Mouse (Mus musculus) left cerebral cortex, postnatal 36 days (tissue): ENCODE measurements at regions not wholly inside any gene's neighbourhood (a gene's known extent, or its start where the extent isn't known, plus 50 kb on each side); places are given as distances from the start of the nearest gene placed in this dataset.
"Not testable (repeated sequence)": the region's sequence is repeated elsewhere in the genome, so short reads cannot be mapped to it uniquely, and the experiment has no call there.

Experiments
- DNase-seq, 2 experiments: peaks; one replicate each; pipeline ENCODE4 v3.0.0; 2021 to 2022; ENCODE audit warnings: low spot score in 2 of 2, mixed read lengths in 1 of 2
- intact Hi-C: fragments of 180-260 bp; cut with DNase I; formaldehyde crosslinking; loops from one replicate; pipeline ENCODE4 v1.15.1; 2025

DNA sequence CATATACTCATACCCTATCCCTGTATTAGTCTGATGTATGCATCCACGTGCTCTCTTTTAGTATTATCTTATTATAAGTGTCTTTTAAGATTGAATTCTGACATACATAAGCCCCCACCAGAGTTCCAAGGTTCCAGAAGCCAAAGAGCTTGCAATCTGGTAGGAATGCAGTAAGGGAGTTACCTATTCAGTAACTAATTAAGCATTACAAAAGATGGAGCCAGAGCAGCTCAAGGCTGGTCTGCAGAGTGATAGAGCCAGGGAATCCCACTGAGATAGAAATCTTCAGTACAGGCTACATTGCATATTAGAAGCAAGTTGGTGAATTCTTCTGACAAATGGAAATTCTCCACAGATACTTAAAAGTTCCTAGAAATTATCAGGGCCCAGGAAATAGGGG lies 790.7 kb downstream of the Prdm13 start:
- not testable (repeated sequence) for DNase-seq
- intact Hi-C loops, result loop anchor here (10.0 kb wide), 1 partner anchor 780 kb away; no protein-coding TSS in a partner anchor

DNA sequence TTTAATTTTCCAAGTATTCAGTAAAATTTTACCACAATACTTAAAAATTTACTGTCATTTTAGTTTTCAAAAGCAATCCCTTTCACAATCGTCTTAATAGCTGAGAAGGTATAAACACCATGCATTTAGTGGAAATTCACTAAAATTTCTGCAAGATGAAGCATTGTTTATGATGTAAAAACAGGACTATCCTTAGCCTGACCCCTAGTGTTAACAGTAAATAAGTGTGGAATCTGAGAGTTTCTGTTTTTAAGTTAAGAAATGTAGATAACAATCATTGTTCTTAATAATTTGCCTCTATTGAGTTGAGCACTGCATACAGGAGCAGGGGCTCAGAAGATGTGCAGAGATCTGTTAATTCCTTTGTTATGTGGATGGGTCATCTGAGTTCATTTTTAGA lies 791.9 kb downstream of the Prdm13 start:
- intact Hi-C loops, result loop anchor here (10.0 kb wide), 1 partner anchor 779 kb away; no protein-coding TSS in a partner anchor
- DNase-seq, result no peak

DNA sequence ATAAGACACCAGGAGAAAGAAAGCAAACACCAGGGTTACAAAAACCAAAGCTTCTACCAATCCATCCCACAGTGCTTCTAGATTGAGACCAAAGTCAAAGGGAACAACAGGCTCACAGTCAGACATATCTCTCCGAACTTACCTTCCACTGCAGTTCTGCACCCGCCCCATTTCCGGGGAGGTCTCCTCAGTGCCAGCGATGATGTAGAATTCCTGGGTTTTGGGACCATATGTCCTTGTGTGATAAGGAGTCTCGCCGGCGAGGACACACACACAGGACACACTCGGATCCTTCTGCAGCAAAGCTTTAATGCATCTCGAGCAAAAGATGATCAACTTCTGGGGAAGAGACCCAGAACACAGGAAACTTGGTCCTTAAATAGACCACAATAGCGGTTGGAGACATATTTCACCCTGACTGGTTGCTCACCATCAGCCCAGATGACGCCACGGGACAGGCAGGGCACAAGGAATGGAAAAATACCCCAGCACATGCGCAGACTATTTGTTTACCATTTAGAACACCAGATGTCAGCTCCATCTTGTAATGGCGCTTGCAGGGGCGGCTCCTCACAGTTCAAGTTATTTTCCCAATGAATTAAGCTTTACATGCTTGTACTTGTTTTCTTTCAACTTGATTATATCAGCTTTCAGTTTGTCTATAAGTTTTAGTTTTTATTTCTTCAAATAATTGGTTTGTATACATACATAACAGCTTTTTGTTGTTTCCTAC lies 824.9 kb downstream of the Prdm13 start:
- intact Hi-C loops, result no loop called here
- no peak for DNase-seq

DNA sequence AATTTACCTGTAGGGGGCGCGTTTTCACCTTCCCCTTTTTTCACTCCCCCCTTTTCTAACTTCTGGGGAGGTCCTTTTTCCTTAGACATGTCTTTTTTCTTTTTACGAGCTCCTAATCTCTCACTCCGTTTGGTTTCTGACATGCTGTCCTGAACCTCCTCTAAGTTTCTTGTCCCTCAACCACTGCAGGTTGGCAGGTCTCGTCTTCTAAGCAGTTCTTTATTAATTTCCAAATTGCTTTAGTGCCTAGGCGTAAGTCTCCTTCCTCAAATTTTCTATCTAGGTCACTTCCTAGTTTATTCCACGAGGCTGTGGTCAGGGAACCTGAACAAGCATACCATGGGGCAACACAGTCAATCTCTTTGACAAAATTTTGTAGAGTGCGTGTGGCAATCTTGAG lies 825.7 kb downstream of the Prdm13 start:
- intact Hi-C loops, DNase-seq: not testable (repeated sequence)

DNA sequence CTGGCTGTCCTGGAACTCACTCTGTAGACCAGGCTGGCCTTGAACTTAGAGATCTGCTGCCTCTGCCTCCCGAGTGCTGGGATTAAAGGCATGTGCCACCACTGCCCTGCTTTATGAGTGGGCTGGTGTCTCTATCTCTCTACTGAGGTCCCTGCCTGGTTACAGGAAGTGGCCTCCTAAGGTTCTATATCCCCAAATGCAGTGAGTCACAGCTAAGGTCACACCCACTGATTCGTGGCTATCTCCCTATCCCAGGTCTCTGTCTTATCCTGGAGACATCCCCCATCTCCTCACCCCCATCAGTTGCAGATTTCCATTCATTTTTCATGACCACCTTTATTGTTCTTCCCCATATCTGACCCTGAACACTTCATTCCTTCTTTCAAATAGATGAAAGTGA lies 837.3 kb downstream of the Prdm13 start:
- intact Hi-C loops, result no loop called here
- no peak for DNase-seq

DNA sequence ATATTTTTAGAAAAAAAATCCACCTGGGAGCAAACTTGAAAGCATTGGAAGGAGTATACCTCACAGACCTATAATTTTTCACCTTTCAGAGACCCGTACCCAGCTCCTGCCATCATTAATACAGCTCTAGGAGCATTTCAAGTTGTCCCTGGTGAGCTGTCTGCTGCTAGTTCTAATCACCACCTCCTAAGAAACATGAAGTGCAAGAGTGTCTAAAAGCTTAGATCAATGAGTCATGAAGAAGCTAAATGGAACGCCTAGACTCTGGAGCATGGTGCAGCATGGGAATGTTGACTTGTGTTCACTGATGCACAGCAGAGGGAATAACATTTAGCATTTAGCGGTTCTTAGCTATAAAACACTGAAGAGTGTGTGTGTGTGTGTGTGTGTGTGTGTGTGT lies 841.2 kb downstream of the Prdm13 start:
- DNase-seq, result no peak
- intact Hi-C loops, result no loop called here
